Mouse (Mus musculus) lung, adult 2 months (tissue): Measurements from ENCODE around the gene Osbpl8. TPM values are rescaled to one million over a fixed set of nuclear protein-coding genes. Genes with fewer than 3 reads are reported as not detected.

ENCODE experiments used
- DNase-seq: peaks from one replicate; pipeline ENCODE4 v3.0.0; 2022
- H3K4me1 ChIP-seq: fragments of 200-500 bp; 2 replicates; pipeline ENCODE4 v1.6.1; 2011; ENCODE audit warnings: low read length; ENCODE audit not compliant: control insufficient read depth, insufficient read depth
- H3K4me3 ChIP-seq: fragments of 200-500 bp; replicated peaks from 2 replicates; pipeline ENCODE3; 2011; ENCODE audit warnings: low read depth, mild to moderate bottlenecking, control low read depth, low read length; ENCODE audit errors: extremely low read depth
- CTCF ChIP-seq: fragments of 200-500 bp; IDR thresholded peaks from 2 replicates; pipeline ENCODE4 v1.5.1; 2011; ENCODE audit warnings: mild to moderate bottlenecking, low read length, control low read depth; ENCODE audit not compliant: insufficient read depth
- POLR2A ChIP-seq: fragments of 200-500 bp; IDR thresholded peaks from 2 replicates; pipeline ENCODE4 v1.6.1; 2011; ENCODE audit warnings: low read depth, mild to moderate bottlenecking, control low read depth, low read length, borderline replicate concordance; ENCODE audit errors: extremely low read depth
- WGBS: fragments of 180-500 bp; shearing (Covaris S2); methylation state at CpG from one replicate; pipeline ENCODE4 v1.1.7; 2018; 5-methylcytosine and 5-hydroxymethylcytosine counted together
- polyA plus RNA-seq: library from polyadenylated mRNA; depleted of rRNA; stranded (reverse); fragments of >200 nt; gene quantifications from 2 replicates; pipeline ENCODE4 v1.2.3, GENCODE M21; 2012

Osbpl8 gene
- polyA plus RNA-seq, 1 experiment: 8.3 TPM

- 80% methylated on average over 7 of the region's 7 CpGs for WGBS
- DNase-seq: no peak
- TF ChIP-seq CTCF (no peak), POLR2A (no peak)
- Histone ChIP-seq H3K4me1 (no peaks in the 10 kb centered on the region; the same call in 1 of the 2 replicates), H3K4me3 (no peak overlapping the region)
Observed at GRCm38 (mm10) chr10:111201120-111201519, 36.6 kb downstream of the Osbpl8 start.

GRCm38 (mm10) chr10:111201666-111202065, 37.1 kb downstream of the Osbpl8 start:
- no peak for DNase-seq
- no peak for TF ChIP-seq POLR2A
- no peaks in the 10 kb centered on the region; the same call in 1 of the 2 replicates for H3K4me1 ChIP-seq
- WGBS: 76% methylated on average over 4 of the region's 4 CpGs
- H3K4me3 ChIP-seq: no peak overlapping the region

- no peak for DNase-seq
Observed at GRCm38 (mm10) chr10:111204089-111204488, 39.5 kb downstream of the Osbpl8 start.

GRCm38 (mm10) chr10:111205421-111205820, 40.9 kb downstream of the Osbpl8 start:
- no peaks in the 10 kb centered on the region for H3K4me1 ChIP-seq
- no peak for DNase-seq
- H3K4me3 ChIP-seq: no peak overlapping the region
- TF ChIP-seq POLR2A (no peak), CTCF (no peak)
- WGBS: 95% methylated on average over 2 of the region's 2 CpGs

More at GRCm38 (mm10) chr10:111204089-111204488, 39.5 kb downstream of the Osbpl8 start:
- no peaks in the 10 kb centered on the region for H3K4me1 ChIP-seq
- TF ChIP-seq POLR2A (no peak), CTCF (no peak)
- H3K4me3 ChIP-seq: no peak overlapping the region
- 76% methylated on average over 5 of the region's 5 CpGs for WGBS

- H3K4me1 ChIP-seq: no peaks in the 10 kb centered on the region
- 84% methylated on average over 9 of the region's 9 CpGs for WGBS
- no peak for DNase-seq
- no peak overlapping the region for H3K4me3 ChIP-seq
- TF ChIP-seq CTCF (no peak), POLR2A (no peak)
Observed at GRCm38 (mm10) chr10:111207386-111207785, 42.8 kb downstream of the Osbpl8 start.

- no peak for DNase-seq
- H3K4me1 ChIP-seq: no peaks in the 10 kb centered on the region
- H3K4me3 ChIP-seq: no peak overlapping the region
- TF ChIP-seq POLR2A: no peak
- TF ChIP-seq CTCF: no peak
- WGBS: 75% methylated on average over 3 of the region's 3 CpGs
Observed at GRCm38 (mm10) chr10:111214084-111214483, 49.5 kb downstream of the Osbpl8 start.

GRCm38 (mm10) chr10:111214696-111215095, 50.1 kb downstream of the Osbpl8 start:
- no peak for DNase-seq
- TF ChIP-seq CTCF: no peak
- WGBS: 58% methylated on average over 2 of the region's 2 CpGs
- H3K4me1 ChIP-seq: no peaks in the 10 kb centered on the region
- H3K4me3 ChIP-seq: no peak overlapping the region

GRCm38 (mm10) chr10:111215572-111215971, 51.0 kb downstream of the Osbpl8 start:
- TF ChIP-seq POLR2A: no peak
- no peak for TF ChIP-seq CTCF
- no peak for DNase-seq
- Histone ChIP-seq H3K4me1 (no peaks in the 10 kb centered on the region), H3K4me3 (no peak overlapping the region)
- WGBS: 76% methylated on average over 3 of the region's 3 CpGs

- TF ChIP-seq POLR2A: no peak
- TF ChIP-seq CTCF: no peak
- Histone ChIP-seq H3K4me1 (no peaks in the 10 kb centered on the region), H3K4me3 (no peak overlapping the region)
- no peak for DNase-seq
- WGBS: 68% methylated on average over 3 of the region's 3 CpGs
Observed at GRCm38 (mm10) chr10:111216111-111216510, 51.6 kb downstream of the Osbpl8 start.

GRCm38 (mm10) chr10:111222535-111222934, 58.0 kb downstream of the Osbpl8 start:
- DNase-seq: no peak
- Histone ChIP-seq H3K4me3 (no peak overlapping the region), H3K4me1 (no peaks in the 10 kb centered on the region)
- no peak for TF ChIP-seq POLR2A
- TF ChIP-seq CTCF: no peak
- 68% methylated on average over 6 of the region's 6 CpGs for WGBS

- H3K4me3 ChIP-seq: no peak overlapping the region
- TF ChIP-seq CTCF (no peak), POLR2A (no peak)
- H3K4me1 ChIP-seq: no peaks in the 10 kb centered on the region
- no peak for DNase-seq
- 50% methylated on average over 10 of the region's 10 CpGs for WGBS
Observed at GRCm38 (mm10) chr10:111223218-111223830, 58.8 kb downstream of the Osbpl8 start.
